Mouse (Mus musculus): ENCODE measurements around the gene Mest.

DNA sequence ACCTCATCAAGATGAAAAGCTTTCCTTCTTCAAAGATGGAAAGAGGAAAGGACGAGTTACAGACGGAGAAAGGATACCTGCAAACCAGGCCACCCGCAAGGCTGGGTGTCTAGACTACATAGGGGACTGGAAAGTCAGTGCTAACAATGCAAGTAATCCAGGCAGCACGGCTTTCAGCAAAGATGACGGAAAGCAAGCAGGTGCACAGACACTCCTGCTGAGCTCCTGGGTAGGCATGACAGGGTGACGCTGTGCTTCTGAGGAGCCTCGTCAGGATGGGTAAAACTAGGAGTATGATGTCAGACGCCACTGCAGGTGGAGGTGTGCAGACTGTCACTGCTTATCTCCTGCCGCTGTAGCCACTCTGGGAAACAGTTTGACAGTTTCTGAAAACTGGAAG, 45.8 kb upstream of the Mest start:
- TF ChIP-seq CTCF (IDR thresholded peaks at IDR 0.05; ENCODE audit: extremely low read depth, insufficient read length, insufficient replicate concordance, low read depth, low read length) (no peak), POLR2A (IDR thresholded peaks at IDR 0.05; ENCODE audit: low read depth, low read length) (no peak)
